Mouse (Mus musculus): ENCODE measurements around the gene Trmt2b.

- TF ChIP-seq POLR2A (IDR thresholded peaks at IDR 0.05; ENCODE audit: insufficient read length, low read depth) (no peak), CEBPB (IDR thresholded peaks at IDR 0.05; ENCODE audit: insufficient read depth, poor library complexity, severe bottlenecking) (no peak), E2F4 (IDR thresholded peaks at IDR 0.05; ENCODE audit: insufficient read depth) (no peak)
Measured at GRCm38 (mm10) chrX:134208491-134208890, 68.3 kb downstream of the Trmt2b start.

Data from myocyte (in vitro differentiated cells).